Mouse (Mus musculus) gonadal fat pad, adult 2 months (tissue): ENCODE data around the gene Sorcs2. TPM values are rescaled to one million over a fixed set of nuclear protein-coding genes. Genes with fewer than 3 reads are reported as not detected.
"Not testable (repeated sequence)": the region's sequence is repeated elsewhere in the genome, so short reads cannot be mapped to it uniquely, and the experiment has no call there.

ENCODE experiments used
- DNase-seq: peaks from one replicate; pipeline ENCODE4 v3.0.0-alpha.2; 2012; ENCODE audit warnings: low read depth
- polyA plus RNA-seq: library from polyadenylated mRNA; depleted of rRNA; stranded (reverse); fragments of >200 nt; gene quantifications from 2 replicates; pipeline ENCODE4 v1.2.3, GENCODE M21; 2012

Gene Sorcs2
- polyA plus RNA-seq, 1 experiment, result 11.5 TPM

DNA sequence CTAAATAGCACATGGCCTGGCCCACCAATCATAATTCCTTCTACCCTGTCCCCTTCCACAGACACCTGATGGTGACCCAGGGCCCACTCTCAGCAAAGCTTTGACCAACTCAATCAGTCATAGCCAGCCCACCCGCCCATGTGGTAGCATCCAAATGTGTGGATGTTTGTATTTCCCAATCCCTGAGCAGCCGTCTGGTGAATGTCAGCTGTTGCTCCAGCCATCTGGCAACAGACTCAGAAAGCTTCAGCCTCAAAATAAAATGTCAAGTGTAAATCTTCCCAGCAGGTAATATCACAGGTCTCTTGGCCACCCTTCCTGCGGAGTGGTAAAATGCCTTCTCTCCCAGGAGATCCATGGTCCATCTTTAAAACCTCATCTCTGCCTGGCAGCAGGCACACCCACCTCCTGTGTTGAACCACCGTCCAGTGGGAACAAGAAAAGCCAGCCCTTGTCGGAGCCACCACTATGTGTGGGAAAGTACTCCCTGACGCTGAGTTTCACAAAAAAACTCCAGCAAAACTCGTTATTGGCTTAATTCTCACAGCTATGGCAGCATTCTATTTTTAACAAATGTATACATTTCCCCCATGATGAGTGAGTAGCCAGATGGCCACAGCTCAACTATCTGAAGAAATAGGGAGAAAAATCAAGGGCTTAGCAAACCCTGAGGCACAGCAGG lies 93.5 kb downstream of the Sorcs2 start:
- DNase-seq, result no peak

- DNase-seq, result no peak
These were observed 96.8 kb downstream of the Sorcs2 start for GRCm38 (mm10) chr5:36301166-36301565.

DNA sequence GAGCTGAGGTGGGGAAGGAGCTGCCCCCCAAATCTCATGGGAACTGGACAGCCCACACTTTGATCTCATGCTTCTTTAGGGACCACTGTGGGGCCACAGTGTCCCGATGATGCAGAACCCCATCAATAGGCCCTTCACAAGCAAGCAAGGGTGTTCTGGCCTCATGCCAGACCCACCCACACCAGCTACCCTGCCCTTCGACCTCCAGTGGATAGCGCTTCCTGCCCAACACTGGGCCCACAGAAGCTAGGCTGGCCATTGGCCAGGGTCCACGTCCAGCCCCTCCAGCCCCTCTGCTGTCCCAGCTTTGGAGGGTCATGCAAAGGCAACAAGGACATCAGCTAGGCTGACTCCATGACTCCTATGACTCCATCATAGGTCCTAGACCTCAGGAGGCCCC lies 99.9 kb downstream of the Sorcs2 start:
- DNase-seq, result no peak

DNA sequence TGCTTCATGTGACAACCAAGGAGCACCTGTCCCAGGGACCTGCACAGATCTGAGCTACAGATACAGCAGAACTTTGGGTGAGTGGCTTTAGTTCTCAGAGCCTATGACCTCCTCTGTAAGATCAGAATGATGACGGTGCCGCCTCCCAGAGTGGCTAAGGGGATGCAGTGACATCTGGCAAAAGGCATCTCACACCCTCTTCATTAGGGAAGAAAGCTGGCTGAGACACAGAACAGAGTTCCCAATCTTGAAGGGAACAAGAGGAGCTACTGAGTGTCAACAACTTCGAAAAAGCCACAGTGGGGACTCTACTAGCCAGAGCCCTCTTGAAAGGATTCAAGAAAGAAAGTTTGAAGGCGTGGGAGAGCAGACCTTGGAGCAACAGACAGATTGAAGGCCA lies 100.7 kb downstream of the Sorcs2 start:
- no peak for DNase-seq

- no peak for DNase-seq
These were observed 104.6 kb downstream of the Sorcs2 start for GRCm38 (mm10) chr5:36293109-36293900.

DNA sequence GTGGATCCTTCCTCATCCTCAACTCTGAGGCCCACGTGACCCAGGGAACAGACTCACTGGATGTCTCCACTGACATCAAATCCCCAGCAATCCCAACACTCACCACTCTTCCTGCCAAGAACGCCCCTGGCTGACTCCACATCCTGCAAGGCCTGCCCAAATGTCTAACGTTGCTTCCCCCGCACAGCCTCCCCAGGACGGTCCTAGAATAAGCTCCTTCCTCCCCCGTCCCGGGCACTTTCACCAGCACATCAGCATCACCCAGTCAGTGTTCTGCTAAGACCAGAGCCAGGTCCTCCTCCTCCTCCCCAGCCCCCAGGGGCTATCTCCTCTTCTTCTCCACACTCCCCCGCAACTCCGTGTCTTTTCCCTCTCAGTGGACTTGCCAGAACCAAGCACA lies 105.6 kb downstream of the Sorcs2 start:
- no peak for DNase-seq

DNA sequence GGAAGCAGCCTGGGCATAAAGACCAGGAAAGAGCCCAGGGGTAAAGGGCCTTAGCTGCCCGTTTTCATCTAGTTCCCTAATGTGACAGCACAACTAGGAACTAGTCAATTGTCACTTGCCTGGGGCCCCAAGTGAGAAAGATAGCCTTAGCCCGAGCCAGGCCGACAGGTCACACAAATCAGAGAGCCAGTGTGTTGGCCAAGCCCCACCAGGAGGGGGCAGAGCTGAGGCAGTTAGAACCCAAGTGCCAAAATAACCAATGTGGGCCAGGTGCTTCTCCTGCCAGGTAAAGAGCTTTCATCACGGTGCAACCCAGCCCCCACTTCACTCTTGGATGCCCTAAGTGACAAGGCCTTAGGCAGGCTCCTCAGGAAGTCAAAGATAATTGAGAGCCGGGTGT lies 106.7 kb downstream of the Sorcs2 start:
- no peak for DNase-seq

DNA sequence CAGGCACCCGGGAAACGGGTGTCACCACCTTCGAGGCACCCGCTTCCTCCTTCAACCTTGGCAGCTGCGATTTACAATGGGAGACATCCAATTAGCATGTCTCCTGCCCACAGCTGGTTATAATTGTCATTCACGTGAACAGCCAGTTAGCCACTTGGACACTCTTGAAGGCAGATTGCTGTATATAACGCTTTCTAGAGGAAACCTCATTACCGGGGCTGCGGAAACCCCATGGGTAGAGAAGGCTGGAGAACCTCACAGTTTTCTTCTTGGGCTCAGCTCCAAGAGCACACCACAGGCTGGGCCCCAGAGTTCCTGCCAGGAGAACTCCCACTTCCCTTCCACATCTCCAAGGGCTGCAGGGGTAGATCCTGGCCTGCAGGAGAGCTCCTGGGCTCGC lies 112.5 kb downstream of the Sorcs2 start:
- DNase-seq, result no peak

DNA sequence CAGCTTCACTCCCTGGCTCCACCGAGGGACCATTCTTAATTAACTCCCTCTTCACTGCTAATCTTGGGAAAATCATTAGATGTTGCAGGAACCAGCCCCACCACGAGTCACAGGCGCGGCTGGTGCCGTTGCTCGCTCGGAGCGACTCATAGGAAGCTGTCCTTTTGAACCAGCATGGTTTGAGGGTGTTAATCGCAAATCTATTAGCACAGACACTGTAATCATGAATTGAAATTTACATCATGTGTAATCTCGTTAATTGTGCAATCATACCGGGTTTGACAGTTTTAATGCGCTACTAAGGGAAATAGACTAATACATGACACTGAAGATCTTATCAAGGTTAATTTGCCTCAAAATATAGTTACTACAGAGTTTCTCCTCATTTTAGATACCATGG lies 118.0 kb downstream of the Sorcs2 start:
- no peak for DNase-seq

- DNase-seq, result no peak
These were observed 123.1 kb downstream of the Sorcs2 start for GRCm38 (mm10) chr5:36274684-36275394.

DNA sequence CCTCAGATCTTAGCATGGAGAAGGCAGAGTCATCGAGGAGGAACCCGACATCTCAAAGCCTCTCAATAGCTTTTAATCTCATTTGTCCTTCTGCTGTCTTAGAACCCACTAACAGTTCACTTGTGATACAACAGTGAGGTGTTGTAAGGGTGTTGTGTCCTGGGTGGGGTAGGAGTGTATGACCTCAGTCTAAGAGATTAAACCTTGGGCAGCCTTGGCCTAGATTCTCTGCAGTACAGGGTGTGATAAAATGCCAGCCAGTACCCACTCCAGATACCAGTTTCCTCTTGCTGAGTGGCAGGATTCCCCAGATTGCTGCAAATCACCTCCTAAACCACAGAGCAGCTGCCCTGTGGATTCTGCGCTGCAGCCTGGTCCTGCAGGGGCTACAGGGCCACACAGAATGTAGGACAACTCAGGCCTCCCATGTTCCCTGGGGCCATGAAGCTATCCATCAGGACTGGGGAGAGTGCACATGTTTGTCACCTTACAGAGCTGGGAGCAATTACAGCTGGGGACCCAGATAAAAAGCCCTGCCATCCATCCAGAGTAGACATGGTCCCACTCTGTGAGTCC lies 130.7 kb downstream of the Sorcs2 start:
- no peak for DNase-seq

DNA sequence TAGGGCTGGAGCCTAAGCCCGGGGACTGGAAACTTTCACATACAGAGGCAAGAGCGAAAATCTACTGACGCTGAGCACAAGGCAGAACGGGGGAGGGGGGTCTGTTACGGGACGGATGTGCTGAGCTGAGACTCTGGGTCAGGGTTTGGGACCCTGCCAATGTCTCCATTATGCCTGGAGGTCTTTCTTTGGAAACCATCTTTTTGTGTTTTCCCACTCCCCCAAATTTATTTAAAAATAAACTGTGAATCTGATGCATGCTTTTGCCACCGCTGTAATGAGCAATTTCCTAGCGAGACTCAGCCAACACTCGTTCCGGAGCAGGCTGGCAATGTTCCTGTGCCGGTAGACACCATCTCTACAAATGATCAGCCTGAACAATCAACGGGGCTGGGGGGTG lies 137.1 kb downstream of the Sorcs2 start:
- DNase-seq, result no peak

- no peak for DNase-seq
These were observed 138.2 kb downstream of the Sorcs2 start for GRCm38 (mm10) chr5:36259691-36260124.

DNA sequence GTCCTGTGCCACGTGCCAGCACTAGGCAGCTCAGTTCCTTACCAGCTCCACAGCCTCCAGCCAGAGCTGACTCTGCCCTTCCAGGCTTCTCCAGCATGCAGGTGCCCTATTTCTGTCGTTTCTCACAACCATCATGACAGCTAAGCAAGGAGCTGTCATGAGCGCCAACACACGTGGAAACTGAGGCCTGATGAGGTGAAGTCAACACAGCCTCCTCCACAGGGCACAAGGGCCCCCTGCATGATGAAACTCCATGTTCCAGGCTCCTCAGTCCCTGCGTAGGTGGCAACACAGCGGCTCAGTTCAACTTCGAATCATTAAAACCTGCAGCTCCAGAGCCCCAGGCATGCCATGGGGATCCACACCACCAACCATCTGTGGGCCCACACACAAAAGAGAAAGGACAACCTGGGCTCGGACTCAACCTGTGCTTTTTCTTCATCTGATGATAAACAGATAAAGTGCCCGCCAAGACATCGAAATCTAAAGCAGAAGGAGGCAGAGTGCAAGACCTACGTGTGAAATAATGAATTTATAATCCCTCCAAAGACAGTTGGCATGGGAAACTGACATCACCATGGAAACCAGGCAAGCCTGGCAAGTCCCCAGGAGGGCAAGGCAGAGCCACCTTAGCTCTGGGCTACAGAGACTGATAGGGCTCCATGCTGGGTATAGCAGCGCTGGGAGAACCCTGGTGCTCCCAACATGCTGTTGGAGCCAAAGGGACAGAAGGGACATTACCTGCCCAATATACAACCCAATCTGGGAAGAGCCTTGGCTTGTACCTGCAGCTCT lies 139.4 kb downstream of the Sorcs2 start:
- no peak for DNase-seq

GRCm38 (mm10) chr5:36257008-36257407 lies 140.9 kb downstream of the Sorcs2 start:
- DNase-seq, result no peak

DNA sequence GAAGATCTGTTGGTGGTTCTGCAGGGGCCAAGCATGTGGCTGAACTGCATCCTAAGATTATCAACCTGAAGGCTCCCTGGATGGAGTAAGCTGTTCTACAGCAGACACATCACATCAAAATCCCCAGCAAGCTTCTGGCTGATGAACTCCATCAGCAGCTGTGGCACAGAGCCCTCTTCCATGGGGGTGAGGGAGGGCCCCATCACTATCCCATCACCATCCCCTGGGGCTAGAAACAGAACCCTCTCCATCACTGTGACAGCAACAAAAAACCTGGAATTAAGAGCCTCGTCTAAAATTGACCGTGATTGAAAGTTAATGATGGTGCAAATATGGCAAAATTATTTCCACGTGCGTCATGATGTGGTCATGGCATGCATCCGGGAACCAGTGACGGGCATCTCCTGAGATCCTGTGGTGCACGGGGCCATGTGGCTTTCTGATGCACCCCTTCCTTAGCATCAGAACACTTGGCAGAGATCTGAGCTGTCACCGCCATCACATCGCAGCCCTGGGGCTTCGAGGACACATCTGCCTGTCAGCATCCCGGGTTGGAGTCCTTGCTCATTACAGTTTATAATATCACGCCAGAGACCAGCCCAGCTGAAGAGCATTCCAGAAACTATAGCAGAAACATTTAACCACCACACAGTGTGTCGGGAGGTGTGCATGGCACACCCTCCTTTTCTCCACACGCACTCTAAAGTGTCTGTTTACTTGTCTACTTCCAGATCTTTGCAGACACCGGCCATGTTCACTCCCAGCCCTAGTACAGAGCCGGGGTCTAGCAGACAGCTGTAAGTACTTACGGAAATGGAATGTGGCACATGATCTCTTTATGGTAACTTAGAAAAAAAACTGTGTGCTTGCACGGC lies 143.1 kb downstream of the Sorcs2 start:
- no peak for DNase-seq

GRCm38 (mm10) chr5:36252746-36253504 lies 145.0 kb downstream of the Sorcs2 start:
- no peak for DNase-seq

DNA sequence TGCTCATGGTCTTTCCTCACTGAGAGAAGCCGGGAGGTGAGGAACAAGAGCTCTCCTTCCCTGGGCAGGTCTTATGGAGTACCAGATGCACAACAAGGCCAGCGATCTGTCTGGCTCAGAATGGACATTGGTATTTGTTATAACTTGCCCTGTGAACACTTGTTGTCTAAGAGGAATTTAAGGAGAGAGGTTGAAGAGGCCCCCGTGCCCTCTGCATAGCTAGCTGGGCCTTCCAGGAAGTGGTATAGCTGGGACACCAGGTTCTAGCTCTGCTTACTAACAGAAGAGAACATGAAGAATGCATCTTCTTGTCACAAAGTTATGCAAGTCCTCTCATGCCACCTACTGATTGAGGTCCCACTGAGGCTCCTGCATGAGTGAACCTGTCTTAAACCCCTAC lies 149.9 kb downstream of the Sorcs2 start:
- DNase-seq, result no peak

DNA sequence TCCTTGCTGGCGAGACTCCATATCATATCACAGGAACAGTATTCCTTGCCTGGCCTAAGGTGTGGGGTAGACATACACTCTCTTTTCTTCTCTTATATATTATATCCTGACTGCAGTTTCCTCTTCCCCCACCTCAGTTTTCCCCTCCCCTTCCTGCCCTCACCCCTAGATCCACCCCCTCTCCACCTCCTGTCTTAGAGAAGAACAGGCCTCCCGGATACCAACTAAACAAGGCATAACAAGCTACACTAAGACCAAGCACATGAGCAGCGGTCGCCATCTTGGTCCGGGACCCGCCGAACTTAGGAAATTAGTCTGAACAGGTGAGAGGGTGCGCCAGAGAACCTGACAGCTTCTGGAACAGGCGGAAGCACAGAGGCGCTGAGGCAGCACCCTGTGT lies 160.4 kb downstream of the Sorcs2 start:
- not testable (repeated sequence) for DNase-seq

DNA sequence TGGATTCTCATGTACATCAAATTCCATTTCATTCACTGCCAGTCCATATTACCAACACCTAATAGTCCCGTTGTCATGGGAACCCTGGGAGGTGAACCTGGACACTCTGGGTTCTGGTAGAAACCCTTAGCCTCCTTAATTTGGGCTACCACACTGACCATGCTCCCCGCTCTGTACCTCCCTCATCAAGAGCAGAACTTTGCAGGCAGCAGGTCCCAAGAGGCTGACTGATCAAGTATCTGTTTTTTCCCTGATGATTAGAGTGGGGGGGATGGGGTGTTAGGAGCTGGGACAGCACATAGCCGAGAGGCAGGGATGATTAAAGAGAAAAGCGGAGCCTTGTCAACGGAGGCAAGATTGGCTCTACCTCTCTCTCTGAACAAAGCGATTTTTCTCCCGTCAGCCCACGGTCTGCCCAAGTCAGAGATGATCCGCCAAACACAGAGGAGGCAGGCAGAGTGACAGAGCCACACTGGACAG lies 167.6 kb downstream of the Sorcs2 start:
- DNase-seq, result no peak
